Mouse (Mus musculus): ENCODE measurements around the gene Pon2.

GRCm38 (mm10) chr6:5334021-5334420 is 35.8 kb upstream of the Pon2 start:
- no peak for TF ChIP-seq POLR2A (IDR thresholded peaks at IDR 0.05; ENCODE audit: low read depth, low read length)
- no peak for TF ChIP-seq CTCF (conservative IDR thresholded peaks at IDR 0.05; ENCODE audit: insufficient read depth, insufficient read length, low read depth, low read length)
